Mouse (Mus musculus) lung, adult 2 months (tissue): ENCODE results near the gene Hacd3. TPM values are rescaled to one million over a fixed set of nuclear protein-coding genes. Genes with fewer than 3 reads are reported as not detected.
A peak's percentile ranks its signal among the peaks of the same experiment; 100 is the strongest.

Source experiments
- DNase-seq: peaks from one replicate; pipeline ENCODE4 v3.0.0; 2022
- H3K4me1 ChIP-seq: fragments of 200-500 bp; 2 replicates; pipeline ENCODE4 v1.6.1; 2011; ENCODE audit warnings: low read length; ENCODE audit not compliant: control insufficient read depth, insufficient read depth
- H3K4me3 ChIP-seq: fragments of 200-500 bp; replicated peaks from 2 replicates; pipeline ENCODE3; 2011; ENCODE audit warnings: low read depth, mild to moderate bottlenecking, control low read depth, low read length; ENCODE audit errors: extremely low read depth
- CTCF ChIP-seq: fragments of 200-500 bp; IDR thresholded peaks from 2 replicates; pipeline ENCODE4 v1.5.1; 2011; ENCODE audit warnings: mild to moderate bottlenecking, low read length, control low read depth; ENCODE audit not compliant: insufficient read depth
- POLR2A ChIP-seq: fragments of 200-500 bp; IDR thresholded peaks from 2 replicates; pipeline ENCODE4 v1.6.1; 2011; ENCODE audit warnings: low read depth, mild to moderate bottlenecking, control low read depth, low read length, borderline replicate concordance; ENCODE audit errors: extremely low read depth
- WGBS: fragments of 180-500 bp; shearing (Covaris S2); methylation state at CpG from one replicate; pipeline ENCODE4 v1.1.7; 2018; 5-methylcytosine and 5-hydroxymethylcytosine counted together
- polyA plus RNA-seq: library from polyadenylated mRNA; depleted of rRNA; stranded (reverse); fragments of >200 nt; gene quantifications from 2 replicates; pipeline ENCODE4 v1.2.3, GENCODE M21; 2012; rRNA removed

Hacd3 gene
- 49.0 and 54.7 TPM in 2 replicates for polyA plus RNA-seq

DNA sequence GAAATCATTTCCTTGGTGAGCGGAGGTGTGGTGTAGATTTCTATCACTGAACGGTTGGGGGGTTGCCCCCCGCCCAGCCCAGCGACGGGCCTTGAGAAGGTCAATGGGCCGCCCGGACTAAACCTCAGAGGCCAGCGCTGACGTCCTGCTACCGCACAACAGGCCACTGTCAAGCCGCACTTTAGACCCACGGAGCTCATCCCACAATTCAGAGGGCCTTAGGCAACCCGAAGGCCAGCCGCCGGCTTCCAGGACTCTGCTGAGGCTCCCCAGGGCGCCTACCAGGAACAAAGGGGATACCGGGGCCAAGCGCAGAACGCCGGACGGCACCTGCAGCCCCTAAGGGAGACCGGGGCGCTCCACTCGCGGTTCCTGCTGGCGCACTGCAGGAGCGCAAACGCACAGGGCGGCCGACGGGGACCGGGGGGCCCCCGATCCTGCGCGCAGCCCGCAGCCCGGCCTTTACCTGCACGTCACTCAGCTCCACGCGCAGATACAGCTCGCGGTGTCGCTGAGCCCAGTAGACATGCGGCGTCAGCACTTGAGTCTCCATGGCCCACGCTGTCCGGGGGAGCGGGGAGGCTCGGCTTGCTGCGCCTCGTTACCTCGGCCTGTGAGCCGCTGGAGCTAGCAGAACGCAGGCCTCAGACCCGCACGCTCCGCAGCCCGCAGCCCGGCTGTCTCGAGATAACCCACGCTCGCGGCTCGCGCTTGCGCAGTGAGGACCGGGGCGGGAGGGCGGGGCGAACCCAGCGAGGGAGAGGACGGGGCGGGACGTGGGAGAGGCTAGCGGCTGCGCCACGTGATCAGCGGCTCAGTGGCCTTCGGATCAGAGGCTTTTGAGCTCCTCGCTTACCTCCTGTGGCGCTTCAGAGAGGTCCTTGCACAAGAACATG is at the start of gene Hacd3:
TSS of gene Hacd3 (minus strand) at position 703 of the 896 bp plus-strand sequence.
- Histone ChIP-seq H3K4me1 (peaks cover 17% of the 10 kb centered on the region), H3K4me3 (peak within 1 kb of the TSS; percentile 99)
- peak; percentile 82 for DNase-seq
- TF ChIP-seq POLR2A (peak; percentile 85), CTCF (no peak)
- WGBS, result under 1% methylated on average over 81 of the region's 81 CpGs

DNA sequence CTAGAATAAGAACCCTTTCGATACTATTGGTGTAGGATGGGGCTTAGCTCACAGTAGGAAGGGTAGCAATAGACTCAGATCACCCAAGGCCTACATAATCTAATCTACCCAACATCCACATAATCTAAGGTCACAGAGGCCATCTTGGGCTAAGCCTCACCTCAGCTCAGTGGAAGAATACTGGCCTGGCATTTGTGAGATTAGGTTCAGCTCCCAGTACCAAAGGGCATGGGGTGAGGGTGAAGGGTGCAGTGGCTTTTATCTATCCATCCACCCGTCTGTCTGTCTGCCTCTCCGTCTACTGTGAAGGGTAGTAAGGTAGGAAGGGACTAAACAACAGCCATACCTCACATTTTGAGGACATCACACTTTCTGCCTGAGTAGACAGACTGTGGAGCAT is 49.1 kb upstream of the Hacd3 start:
- 97% methylated on average over 3 of the region's 3 CpGs for WGBS
- no peak for DNase-seq
- H3K4me3 ChIP-seq, result no peak overlapping the region
- TF ChIP-seq CTCF (no peak), POLR2A (no peak)
- H3K4me1 ChIP-seq, result no peaks in the 10 kb centered on the region

- no peak for DNase-seq
- no peak overlapping the region for H3K4me3 ChIP-seq
- no peaks in the 10 kb centered on the region for H3K4me1 ChIP-seq
- WGBS, result 84% methylated on average over 7 of the region's 7 CpGs
- no peak for TF ChIP-seq CTCF
- TF ChIP-seq POLR2A, result no peak
These were observed 42.8 kb upstream of the Hacd3 start for GRCm38 (mm10) chr9:65064251-65064650.

DNA sequence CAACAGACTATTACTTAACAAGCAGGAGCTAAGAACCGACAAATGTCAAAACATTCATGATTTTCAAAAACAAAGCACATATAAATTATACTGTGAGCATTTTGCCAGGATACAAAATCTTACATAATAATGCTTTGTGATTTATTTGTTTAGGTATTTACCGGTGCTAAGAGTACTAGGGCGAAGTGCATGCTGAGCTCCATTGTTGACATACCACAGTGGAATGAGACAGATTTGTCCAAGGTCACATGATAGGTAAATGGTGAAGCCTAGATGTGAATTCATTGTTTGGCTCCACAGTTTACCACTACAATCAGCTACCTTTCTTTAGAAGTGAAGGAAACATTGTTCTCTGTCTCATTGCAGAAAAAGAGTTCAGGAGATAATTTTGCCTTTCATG is 29.5 kb upstream of the Hacd3 start:
- no peak for DNase-seq
- no peak overlapping the region for H3K4me3 ChIP-seq
- no peaks in the 10 kb centered on the region for H3K4me1 ChIP-seq
- 81% methylated on average over 3 of the region's 3 CpGs for WGBS
- TF ChIP-seq POLR2A (no peak), CTCF (no peak)

GRCm38 (mm10) chr9:65049422-65049821 is 27.9 kb upstream of the Hacd3 start:
- no peak overlapping the region for H3K4me3 ChIP-seq
- TF ChIP-seq POLR2A, result no peak
- no peak for TF ChIP-seq CTCF
- 91% methylated on average over 5 of the region's 5 CpGs for WGBS

DNA sequence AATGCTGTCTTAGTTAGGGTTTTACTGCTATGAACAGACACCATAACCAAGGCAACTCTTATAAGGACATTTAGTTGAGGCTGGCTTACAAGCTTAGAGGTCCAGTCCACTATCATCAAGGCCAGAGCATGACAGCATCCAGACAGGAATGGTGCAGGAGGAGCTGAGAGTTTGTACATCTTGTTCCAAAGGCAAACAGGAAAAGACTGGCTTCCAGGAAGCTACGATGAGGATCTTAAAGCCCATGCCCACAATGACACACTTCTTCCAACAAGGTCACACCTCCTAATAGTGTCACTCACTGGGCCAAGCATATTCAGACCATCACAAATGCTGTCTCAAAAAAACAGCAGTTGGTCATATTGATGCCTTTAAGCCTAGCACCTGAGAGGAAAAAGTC is 25.5 kb upstream of the Hacd3 start:
- Histone ChIP-seq H3K4me1 (no peaks in the 10 kb centered on the region), H3K4me3 (no peak overlapping the region)
- 63% methylated on average over 1 of the region's 1 CpGs for WGBS
- no peak for TF ChIP-seq POLR2A
- no peak for TF ChIP-seq CTCF
- DNase-seq, result no peak

More at GRCm38 (mm10) chr9:65049422-65049821, 27.9 kb upstream of the Hacd3 start:
- no peak for DNase-seq
- no peaks in the 10 kb centered on the region for H3K4me1 ChIP-seq

DNA sequence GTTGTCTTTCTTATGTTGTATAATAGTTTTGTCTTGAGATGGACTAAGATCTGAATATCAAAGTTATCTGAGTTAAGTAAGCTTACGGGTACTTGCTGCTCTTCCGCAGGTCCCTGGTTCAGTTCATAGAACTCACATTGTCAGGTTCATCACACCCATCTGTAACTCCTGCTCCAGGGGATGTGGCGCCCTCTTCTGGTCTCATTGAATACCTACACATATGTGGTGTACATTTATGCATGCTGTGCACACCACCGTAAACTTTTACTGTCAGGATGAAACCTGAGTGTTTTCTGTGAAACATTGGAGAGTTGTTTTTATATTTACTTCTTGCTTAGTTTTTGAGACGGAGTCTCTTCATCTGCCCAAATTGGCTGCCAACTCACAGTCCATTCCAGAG is 19.9 kb upstream of the Hacd3 start:
- Histone ChIP-seq H3K4me3 (no peak overlapping the region), H3K4me1 (peaks cover 2% of the 10 kb centered on the region)
- TF ChIP-seq CTCF (no peak), POLR2A (no peak)
- DNase-seq, result no peak
- WGBS, result 94% methylated on average over 5 of the region's 5 CpGs

GRCm38 (mm10) chr9:65036861-65037260 is 15.4 kb upstream of the Hacd3 start:
- H3K4me1 ChIP-seq, result peaks cover 7% of the 10 kb centered on the region
- WGBS, result 54% methylated on average over 8 of the region's 8 CpGs
- no peak for TF ChIP-seq POLR2A
- no peak for TF ChIP-seq CTCF
- no peak overlapping the region for H3K4me3 ChIP-seq
- no peak for DNase-seq

DNA sequence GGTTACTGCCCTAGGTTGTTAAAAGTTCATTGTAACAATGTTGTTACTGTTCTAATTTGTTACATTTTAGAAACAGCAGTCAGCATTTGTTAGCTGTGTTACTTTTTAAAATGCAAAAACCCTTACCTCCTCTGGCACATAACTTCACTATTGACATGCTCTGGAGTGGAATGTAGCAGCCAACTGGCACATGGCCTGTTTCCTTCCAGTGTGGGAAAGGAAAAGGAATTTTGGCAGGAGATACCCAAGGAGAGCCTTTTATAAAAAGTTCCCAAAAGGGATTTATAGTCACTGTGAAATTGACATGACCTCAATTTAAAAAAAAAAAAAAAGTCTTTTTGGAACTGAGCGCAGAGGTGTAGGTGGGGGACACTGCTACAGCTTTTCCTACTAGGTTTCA is 15.0 kb upstream of the Hacd3 start:
- 39% methylated on average over 1 of the region's 1 CpGs for WGBS
- DNase-seq, result peak; percentile 65
- H3K4me1 ChIP-seq, result peaks cover 8% of the 10 kb centered on the region

More for the DNA sequence above, 15.0 kb upstream of the Hacd3 start:
- H3K4me3 ChIP-seq, result no peak overlapping the region
- TF ChIP-seq CTCF, result no peak
- no peak for TF ChIP-seq POLR2A
